Mouse (Mus musculus): ENCODE data around the gene Rasa2. TPM values are rescaled to one million over a fixed set of nuclear protein-coding genes. Genes with fewer than 3 reads are reported as not detected.

Rasa2 gene
- total and polyA plus RNA-seq, 3 experiments: 9.7 to 9.8 (median 9.8) TPM

GRCm38 (mm10) chr9:96649362-96649761 is 17.9 kb upstream of the Rasa2 start:
- H3K27ac ChIP-seq (ENCODE audit: insufficient read depth, low read depth): no peak overlapping the region
- no peaks in the 10 kb centered on the region for H3K79me2 ChIP-seq (replicated peaks; ENCODE audit: control insufficient read depth, extremely low read depth, insufficient read depth, poor library complexity, severe bottlenecking)
- H3K4me2 ChIP-seq (ENCODE audit: insufficient read depth, low read depth, poor library complexity, severe bottlenecking): no peak overlapping the region
- no peaks in the 10 kb centered on the region for H3K9me3 ChIP-seq (replicated peaks; ENCODE audit: low read length)
- dilution Hi-C loops (cut with MboI; ENCODE audit: extremely low pct_ligation_motif_present, extremely low pct_unique_long_range_greater_than_20kb, low sequenced_read_pairs): no loop called here
- TF ChIP-seq MEF2A (IDR thresholded peaks at IDR 0.05; ENCODE audit: borderline replicate concordance, low read depth, low read length) (no peak), JUN (IDR thresholded peaks at IDR 0.05; ENCODE audit: insufficient read depth, low read depth, low read length) (no peak), ZNF384 (IDR thresholded peaks at IDR 0.05; ENCODE audit: low read depth, low read length) (no peak), USF1 (IDR thresholded peaks at IDR 0.05; ENCODE audit: low read depth, low read length) (no peak), ZKSCAN1 (IDR thresholded peaks at IDR 0.05; ENCODE audit: borderline replicate concordance, low read depth, low read length) (no peak)
- in situ Hi-C loops (cut with MboI; ENCODE audit: low pct_ligation_motif_present, low pct_unique_long_range_greater_than_20kb, low sequenced_read_pairs): no loop called here
- H3K27me3 ChIP-seq (replicated peaks): no peaks in the 10 kb centered on the region
- H3K9ac ChIP-seq (ENCODE audit: insufficient read depth, low read depth): no peak overlapping the region
- peaks cover 9 to 22% of the 10 kb centered on the region in 2 experiments for H3K4me1 ChIP-seq (ENCODE audit: control insufficient read depth in 1 of 2, insufficient read depth in 2 of 2)
- H3K36me3 ChIP-seq (replicated peaks in 1 of 2; ENCODE audit: control insufficient read depth in 1 of 2, insufficient read depth in 1 of 2, low read length in 1 of 2): no peaks in the 10 kb centered on the region
- no peak for DNase-seq (ENCODE audit: extremely low read depth)
- no peak overlapping the region for H3K4me3 ChIP-seq (replicated peaks in 1 of 3; ENCODE audit: low read depth in 2 of 3, low read length in 2 of 3, poor library complexity in 1 of 3)

DNA sequence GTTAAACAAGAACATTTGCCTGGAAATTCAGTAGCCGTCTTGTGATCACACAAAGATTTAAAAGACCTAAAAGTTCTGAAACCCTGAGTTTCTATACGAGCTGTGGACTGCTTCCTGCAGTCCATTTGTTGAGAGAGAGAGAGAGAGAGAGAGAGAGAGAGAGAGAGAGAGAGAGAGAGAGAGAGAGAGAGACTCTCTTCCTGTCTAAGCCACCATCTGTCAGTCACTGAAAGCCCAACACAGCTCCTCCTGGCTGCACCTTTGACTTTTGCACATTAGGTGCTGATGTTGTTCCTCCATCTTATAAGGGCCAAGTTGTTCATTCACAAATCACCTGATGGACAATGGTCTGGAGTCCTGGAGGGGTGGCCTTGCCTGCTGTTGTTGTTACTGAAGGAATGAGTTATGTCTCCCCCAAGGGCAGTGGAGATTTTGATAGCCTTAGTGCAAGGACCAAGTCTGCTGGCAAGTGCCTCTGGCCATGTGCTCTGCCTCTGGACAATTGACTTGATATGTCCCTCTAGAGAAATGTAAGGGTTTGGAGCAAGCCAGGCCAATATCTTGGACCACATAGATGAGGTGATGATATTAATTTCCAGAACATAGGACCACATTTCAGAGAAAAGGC is 15.4 kb upstream of the Rasa2 start:
- peaks cover 2% of the 10 kb centered on the region for H3K9me3 ChIP-seq (replicated peaks; ENCODE audit: low read length)
- H3K4me2 ChIP-seq (ENCODE audit: insufficient read depth, low read depth, poor library complexity, severe bottlenecking): peak overlapping the region; percentile 39; the same call in 1 of the 2 replicates
- no peak overlapping the region for H3K4me3 ChIP-seq (replicated peaks in 1 of 3; ENCODE audit: low read depth in 2 of 3, low read length in 2 of 3, poor library complexity in 1 of 3)
- DNase-seq (ENCODE audit: extremely low read depth): no peak
- H3K27ac ChIP-seq (ENCODE audit: insufficient read depth, low read depth): no peak overlapping the region
- dilution Hi-C loops (cut with MboI; ENCODE audit: extremely low pct_ligation_motif_present, extremely low pct_unique_long_range_greater_than_20kb, low sequenced_read_pairs) (no loop called here), in situ Hi-C loops (cut with MboI; ENCODE audit: low pct_ligation_motif_present, low pct_unique_long_range_greater_than_20kb, low sequenced_read_pairs) (no loop called here)
- TF ChIP-seq ETS1 (conservative IDR thresholded peaks at IDR 0.05; ENCODE audit: low read depth, low read length) (no peak), ZNF384 (IDR thresholded peaks at IDR 0.05; ENCODE audit: low read depth, low read length) (no peak), CTCF (conservative IDR thresholded peaks at IDR 0.05 in 1 of 2, IDR thresholded peaks at IDR 0.05 in 1 of 2; ENCODE audit: low read depth in 2 of 2, low read length in 2 of 2) (peak in 1 of 2 experiments; percentile 44; a peak in 2 of 4 replicates), ZC3H11A (IDR thresholded peaks at IDR 0.05; ENCODE audit: low read depth, low read length) (no peak), SMC3 (IDR thresholded peaks at IDR 0.05; ENCODE audit: low read depth, low read length) (peak; percentile 14; the same call in 1 of the 2 replicates), TBP (conservative IDR thresholded peaks at IDR 0.05; ENCODE audit: low read depth, low read length) (no peak), GABPA (IDR thresholded peaks at IDR 0.05; ENCODE audit: insufficient replicate concordance, low read depth, low read length) (no peak), JUND (conservative IDR thresholded peaks at IDR 0.05; ENCODE audit: low read depth, low read length) (peak; percentile 85), ZKSCAN1 (IDR thresholded peaks at IDR 0.05; ENCODE audit: borderline replicate concordance, low read depth, low read length) (no peak), ELF1 (IDR thresholded peaks at IDR 0.05; ENCODE audit: low read depth, low read length) (0 out of 2 replicates have a peak, but pooled peaks have one; percentile 60), IRF4 (IDR thresholded peaks at IDR 0.05; ENCODE audit: low read depth, low read length) (no peak), EP300 (IDR thresholded peaks at IDR 0.05; ENCODE audit: low read length) (no peak)
- peaks cover 9 to 16% of the 10 kb centered on the region in 2 experiments for H3K4me1 ChIP-seq (ENCODE audit: control insufficient read depth in 1 of 2, insufficient read depth in 2 of 2)
- H3K79me2 ChIP-seq (replicated peaks; ENCODE audit: control insufficient read depth, extremely low read depth, insufficient read depth, poor library complexity, severe bottlenecking): no peaks in the 10 kb centered on the region
- peak overlapping the region; percentile 13; the same call in 1 of the 2 replicates for H3K9ac ChIP-seq (ENCODE audit: insufficient read depth, low read depth)
- no peaks in the 10 kb centered on the region for H3K36me3 ChIP-seq (replicated peaks in 1 of 2; ENCODE audit: control insufficient read depth in 1 of 2, insufficient read depth in 1 of 2, low read length in 1 of 2)
- no peaks in the 10 kb centered on the region for H3K27me3 ChIP-seq (replicated peaks)
